Mouse (Mus musculus): ENCODE results near the gene Prf1.

Gene Prf1

GRCm38 (mm10) chr10:61336592-61336991, 39.0 kb downstream of the Prf1 start:
- in situ Hi-C loops (cut with MboI; ENCODE audit: low sequenced_read_pairs): loop anchor here (5.0 kb wide), 1 partner anchor 139 kb away; no protein-coding TSS in a partner anchor

- in situ Hi-C loops (cut with MboI; ENCODE audit: low sequenced_read_pairs): loop anchor here (5.0 kb wide), 1 partner anchor 140 kb away; no protein-coding TSS in a partner anchor
These were observed 40.0 kb downstream of the Prf1 start for GRCm38 (mm10) chr10:61337665-61338064.

DNA sequence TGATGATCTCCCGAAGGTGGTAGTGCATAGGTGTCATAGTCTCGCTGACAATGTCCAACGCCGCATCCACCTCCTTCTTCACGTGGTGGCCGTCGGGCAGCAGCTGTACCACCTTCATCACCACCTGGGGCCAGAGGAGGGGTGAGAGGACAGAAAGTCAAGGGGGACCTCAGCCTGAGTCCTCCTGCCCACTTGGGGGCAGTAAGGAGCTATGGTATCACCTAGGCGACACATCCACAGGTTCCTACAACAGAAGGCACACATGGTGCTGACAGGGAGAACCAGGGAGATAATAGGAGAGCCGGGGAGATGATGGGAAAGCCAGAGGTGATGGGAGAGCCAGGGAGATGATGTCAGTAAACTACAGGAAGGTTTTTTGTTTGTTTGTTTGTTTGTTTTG, 41.6 kb downstream of the Prf1 start:
- in situ Hi-C loops (cut with MboI; ENCODE audit: low sequenced_read_pairs): loop anchor here (5.0 kb wide), 1 partner anchor 142 kb away; no protein-coding TSS in a partner anchor

DNA sequence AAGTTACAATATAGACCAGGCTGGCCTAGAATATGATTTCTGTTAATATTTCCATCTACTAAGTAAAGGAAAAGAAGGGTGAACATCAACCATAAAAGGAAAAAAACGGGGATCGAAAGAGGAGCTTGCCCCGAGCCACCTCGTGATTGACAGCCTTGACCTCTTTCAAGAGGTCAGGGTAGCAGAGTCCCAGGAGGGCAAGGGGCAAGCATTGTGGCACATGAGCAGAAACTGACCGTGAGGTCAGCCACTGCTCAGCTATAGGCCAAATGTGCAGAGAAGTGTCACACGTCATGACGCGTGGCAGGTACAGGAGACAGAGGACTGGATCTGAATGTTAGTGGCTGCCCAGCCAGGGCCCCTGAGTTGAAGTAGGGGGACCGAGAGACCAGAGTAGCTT, 42.6 kb downstream of the Prf1 start:
- in situ Hi-C loops (cut with MboI; ENCODE audit: low sequenced_read_pairs): no loop called here

DNA sequence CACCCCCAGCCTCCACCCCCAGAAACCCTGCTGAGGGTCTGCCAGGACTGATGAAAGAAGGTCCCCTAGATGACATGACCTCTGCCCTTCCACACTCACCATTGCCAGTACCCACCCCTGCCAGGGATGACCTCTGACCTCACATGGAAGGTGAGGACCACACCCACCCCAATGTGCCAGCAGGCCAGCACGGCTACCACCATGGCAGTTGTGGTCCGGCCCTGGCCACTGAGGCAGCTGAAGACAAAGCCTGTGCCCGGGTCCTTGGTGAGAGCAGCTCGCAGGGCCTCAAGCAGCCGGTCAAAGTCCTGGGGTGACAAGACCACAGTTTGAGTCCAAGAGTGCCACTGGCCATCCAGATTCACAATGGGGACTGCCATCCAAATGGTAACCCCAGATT, 43.4 kb downstream of the Prf1 start:
- in situ Hi-C loops (cut with MboI; ENCODE audit: low sequenced_read_pairs): no loop called here

GRCm38 (mm10) chr10:61341557-61341956, 43.9 kb downstream of the Prf1 start:
- in situ Hi-C loops (cut with MboI; ENCODE audit: low sequenced_read_pairs): no loop called here

DNA sequence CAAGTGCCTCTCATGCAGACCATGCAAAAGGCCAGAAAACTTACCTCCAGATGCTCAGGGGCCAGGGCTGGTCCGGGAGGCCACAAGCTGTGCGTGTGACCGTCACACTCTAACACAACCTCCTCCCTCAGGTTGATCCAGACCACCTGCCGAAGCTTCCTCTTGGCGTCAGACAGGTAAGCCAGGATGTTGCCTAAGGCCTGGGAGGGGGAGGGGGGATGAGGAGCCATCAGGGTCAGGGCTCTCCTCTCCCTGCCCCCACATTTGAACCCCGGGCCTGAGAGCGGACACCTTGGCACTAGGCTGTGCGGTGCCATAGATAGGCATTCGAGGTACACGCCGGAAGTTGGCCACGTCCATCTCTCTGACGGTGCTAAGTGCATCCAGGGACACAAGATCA, 45.1 kb downstream of the Prf1 start:
- in situ Hi-C loops (cut with MboI; ENCODE audit: low sequenced_read_pairs): no loop called here

GRCm38 (mm10) chr10:61343950-61344349, 46.3 kb downstream of the Prf1 start:
- in situ Hi-C loops (cut with MboI; ENCODE audit: low sequenced_read_pairs): no loop called here

GRCm38 (mm10) chr10:61345179-61345578, 47.5 kb downstream of the Prf1 start:
- in situ Hi-C loops (cut with MboI; ENCODE audit: low sequenced_read_pairs): no loop called here

GRCm38 (mm10) chr10:61346374-61346773, 48.7 kb downstream of the Prf1 start:
- in situ Hi-C loops (cut with MboI; ENCODE audit: low sequenced_read_pairs): no loop called here

- in situ Hi-C loops (cut with MboI; ENCODE audit: low sequenced_read_pairs): no loop called here
These were observed 53.6 kb downstream of the Prf1 start for GRCm38 (mm10) chr10:61351216-61351615.
